Comparison of ENCODE assay signal across 9 mouse cellular contexts in genomic region chr1:160149291-160149906, GRCm38 (mm10). TPM values are rescaled to one million over a fixed set of nuclear protein-coding genes. Genes with fewer than 3 reads are reported as not detected.
A peak's percentile ranks its signal among the peaks of the same experiment; 100 is the strongest.
DNase-seq lines count a peak whose midpoint lies in the region; ATAC-seq lines count a peak whose summit lies in the region.
"Had no signal": no experiment of that assay in that cellular context is flagged by ENCODE, and none has a peak within 500 bp of the region (broad histone marks: within the 10 kb centered on the region; RNA-seq: fewer than 3 reads in every experiment).

No protein-coding gene starts in this region.

- H3K4me3 ChIP-seq in hindbrain, embryonic 13.5 days: no peak overlapping the region

- H3K9ac ChIP-seq in hindbrain, embryonic 13.5 days: no peak overlapping the region

- no peak overlapping the region for H3K4me2 ChIP-seq in hindbrain, embryonic 13.5 days

- H3K27ac ChIP-seq in hindbrain, embryonic 13.5 days: no peak overlapping the region; the same call in 1 of the 2 replicates

- no peaks in the 10 kb centered on the region for H3K9me3 ChIP-seq in hindbrain, embryonic 13.5 days

- 62% methylated on average over 11 of the region's 11 CpGs for WGBS in hindbrain, embryonic 13.5 days

- intact Hi-C loops in left cerebral cortex, postnatal 25 days (cut with DNase I): no loop called here

- DNase-seq in testis, postnatal 14 days (ENCODE audit: low spot score): peak; percentile 27
- no peak for DNase-seq in testis, postnatal 10 days (ENCODE audit: low spot score)
- peak; percentile 37 to 67 for DNase-seq in left cerebral cortex, postnatal 25 days (ENCODE audit: low spot score in 2 of 2)
- peak; percentile 45 for DNase-seq in telencephalon, adult 2 months (ENCODE audit: low read depth, low spot score)
- no peak for DNase-seq in yolk sac, embryonic 10.5 days (ENCODE audit: low spot score)
- no peak for DNase-seq in cerebellum, postnatal 14 days
- DNase-seq in natural killer cell, adult 2 months (ENCODE audit: low spot score in 2 of 2): no peak
- DNase-seq: adrenal gland, adult 2 months had no signal

- no peaks in the 10 kb centered on the region for H3K27me3 ChIP-seq in hindbrain, embryonic 13.5 days

- peak; percentile 68; the same call in 1 of the 2 replicates for ATAC-seq in hindbrain, embryonic 13.5 days (ENCODE audit: low FRiP score)

- no peaks in the 10 kb centered on the region for H3K36me3 ChIP-seq in hindbrain, embryonic 13.5 days

- H3K4me1 ChIP-seq in hindbrain, embryonic 13.5 days (replicated peaks): peaks cover 8% of the 10 kb centered on the region; the same call in 1 of the 2 replicates

RNA-seq across cellular contexts. Expression of gene Tnn, which starts 4.0 kb away (rescaled TPM):
- 0.06 and 0.27 TPM in 2 replicates for polyA plus RNA-seq in hindbrain, embryonic 13.5 days (2015; fragmentation: Nextera tagmentation; extraction: Ambion mirVana)
- total RNA-seq in left cerebral cortex, postnatal 25 days (2021): under 1 TPM; 0.11 to 0.18 TPM
- polyA plus RNA-seq: adrenal gland, adult 2 months had no signal

RNA-seq across cellular contexts. Expression of gene Mrps14, which starts 45.6 kb away (rescaled TPM):
- 162 and 168 TPM in 2 replicates for polyA plus RNA-seq in hindbrain, embryonic 13.5 days (2015; fragmentation: Nextera tagmentation; extraction: Ambion mirVana)
- 10 to 100 TPM; 64.3 to 76.7 TPM for total RNA-seq in left cerebral cortex, postnatal 25 days (2021)

Comparison
In these comparisons a context has a peak if more than half of its experiments do, and no peak if none do; other contexts are left out.
1. DNase-seq: peak in testis, postnatal 14 days (single experiment), left cerebral cortex, postnatal 25 days (2 of 2) and telencephalon, adult 2 months (single experiment); none in testis, postnatal 10 days (single experiment), yolk sac, embryonic 10.5 days (single experiment), cerebellum, postnatal 14 days (0 of 2) and natural killer cell, adult 2 months (0 of 2).